Mouse (Mus musculus): ENCODE measurements around the gene Synj2.

The Synj2 gene

GRCm38 (mm10) chr17:6066021-6066420, 124.9 kb downstream of the Synj2 start:
- DNase-seq = no peak

GRCm38 (mm10) chr17:6067613-6068012, 126.5 kb downstream of the Synj2 start:
- DNase-seq = no peak

- no peak for DNase-seq
Observed at GRCm38 (mm10) chr17:6069866-6070265, 128.8 kb downstream of the Synj2 start.

GRCm38 (mm10) chr17:6073405-6073804, 132.3 kb downstream of the Synj2 start:
- DNase-seq = no peak

GRCm38 (mm10) chr17:6079287-6080122, 138.4 kb downstream of the Synj2 start, which contains the start of the genes Serac1 and Gtf2h5:
Serac1 (minus strand) TSS chr17:6079741.
Gtf2h5 (plus strand) TSS chr17:6079786.
- peak; percentile 99 for DNase-seq

GRCm38 (mm10) chr17:6083323-6083890, 142.3 kb downstream of the Synj2 start:
- DNase-seq = no peak

- no peak for DNase-seq
Observed at GRCm38 (mm10) chr17:6091604-6092003, 150.5 kb downstream of the Synj2 start.
